Mouse (Mus musculus) E14TG2a.4 (cell line): Measurements from ENCODE around the gene Tcf7l1.

ENCODE experiments used
- CTCF ChIP-seq: conservative IDR thresholded peaks from 2 replicates; pipeline ENCODE4 v1.5.1; 2014; ENCODE audit warnings: low read length
- NANOG ChIP-seq: IDR thresholded peaks from 2 replicates; pipeline ENCODE4 v1.6.1; 2014; ENCODE audit warnings: borderline replicate concordance, low read length, mixed read lengths
- POU5F1 ChIP-seq: IDR thresholded peaks from 2 replicates; pipeline ENCODE4 v1.6.1; 2014; ENCODE audit warnings: low read length, borderline replicate concordance

DNA sequence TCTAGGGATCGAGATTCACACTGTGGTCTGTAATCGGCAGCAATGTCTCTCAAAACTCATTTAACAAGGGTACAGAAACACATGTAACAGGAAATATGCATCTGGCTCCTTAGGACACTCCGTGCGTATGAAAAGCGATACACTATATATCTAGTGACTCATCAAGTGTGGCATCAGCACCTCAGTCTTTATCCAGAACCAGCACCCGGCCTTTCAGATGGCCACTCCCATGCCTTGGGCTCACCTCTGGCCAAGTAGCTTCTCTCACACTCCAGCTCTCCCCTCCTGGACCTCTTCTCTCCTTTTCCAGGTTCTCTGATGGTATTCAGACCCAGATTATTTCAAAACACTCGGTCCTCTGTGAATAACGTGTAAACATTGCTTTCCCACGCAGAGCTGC is 97.5 kb downstream of the Tcf7l1 start:
- TF ChIP-seq CTCF (no peak), POU5F1 (no peak), NANOG (no peak)
